Mouse (Mus musculus) cerebellum, postnatal 14 days (tissue): ENCODE results near the gene Fscn1.

Experiments used
- DNase-seq, 2 experiments: peaks; one replicate each; pipeline ENCODE4 v3.0.0; 2021; ENCODE audit warnings: mixed read lengths in 2 of 2

The Fscn1 gene

GRCm38 (mm10) chr5:142959576-142960556, at the start of gene Fscn1:
TSS of gene Fscn1 (plus strand) at chr5:142960343.
- DNase-seq = peak; percentile 80 to 87

GRCm38 (mm10) chr5:142911629-142912028, 48.5 kb upstream of the Fscn1 start:
- DNase-seq = no peak

- no peak for DNase-seq
These were observed 47.8 kb upstream of the Fscn1 start for GRCm38 (mm10) chr5:142912320-142912719.

- no peak for DNase-seq
These were observed 47.4 kb upstream of the Fscn1 start for GRCm38 (mm10) chr5:142912739-142913138.

- DNase-seq = no peak
These were observed 44.9 kb upstream of the Fscn1 start for GRCm38 (mm10) chr5:142915231-142915630.

GRCm38 (mm10) chr5:142916593-142916992, 43.5 kb upstream of the Fscn1 start:
- DNase-seq = peak in 1 of 2 experiments; percentile 39

- DNase-seq = no peak
These were observed 42.7 kb upstream of the Fscn1 start for GRCm38 (mm10) chr5:142917402-142917801.

- DNase-seq = no peak
These were observed 39.7 kb upstream of the Fscn1 start for GRCm38 (mm10) chr5:142920311-142921073.

- DNase-seq = no peak
These were observed 39.1 kb upstream of the Fscn1 start for GRCm38 (mm10) chr5:142921074-142921459.

- DNase-seq = no peak
These were observed 37.9 kb upstream of the Fscn1 start for GRCm38 (mm10) chr5:142922251-142922650.

GRCm38 (mm10) chr5:142923781-142924180, 36.4 kb upstream of the Fscn1 start:
- no peak for DNase-seq

- no peak for DNase-seq
These were observed 35.7 kb upstream of the Fscn1 start for GRCm38 (mm10) chr5:142924336-142924959.

- DNase-seq = no peak
These were observed 33.8 kb upstream of the Fscn1 start for GRCm38 (mm10) chr5:142926204-142926939.

- no peak for DNase-seq
These were observed 33.3 kb upstream of the Fscn1 start for GRCm38 (mm10) chr5:142926940-142927228.

GRCm38 (mm10) chr5:142927341-142927930, 32.7 kb upstream of the Fscn1 start:
- DNase-seq = no peak

- DNase-seq = peak in 1 of 2 experiments; percentile 22
These were observed 31.3 kb upstream of the Fscn1 start for GRCm38 (mm10) chr5:142928749-142929399.

GRCm38 (mm10) chr5:142929400-142929752, 30.8 kb upstream of the Fscn1 start:
- DNase-seq = no peak

- no peak for DNase-seq
These were observed 28.9 kb upstream of the Fscn1 start for GRCm38 (mm10) chr5:142931241-142931745.

- peak; percentile 84 to 86 for DNase-seq
These were observed 28.0 kb upstream of the Fscn1 start for GRCm38 (mm10) chr5:142932084-142932685.

GRCm38 (mm10) chr5:142932731-142933130, 27.4 kb upstream of the Fscn1 start:
- DNase-seq = peak in 1 of 2 experiments; percentile 40
